ENCODE assay signal across 24 mouse cellular contexts in genomic region chr8:78289374-78289971, GRCm38 (mm10).
DNase-seq lines count a peak whose midpoint lies in the region; ATAC-seq lines count a peak whose summit lies in the region.
"Had no signal": no experiment of that assay in that cellular context is flagged by ENCODE, and none has a peak within 500 bp of the region (broad histone marks: within the 10 kb centered on the region; RNA-seq: fewer than 3 reads in every experiment).

No protein-coding gene starts in this region.

- no peak overlapping the region for H3K9ac ChIP-seq in hindbrain, embryonic 16.5 days (ENCODE audit: low read depth, low read length)
- H3K9ac ChIP-seq: heart, embryonic 15.5 days; kidney, embryonic 15.5 days; limb, embryonic 12.5 days; liver, embryonic 13.5 days; lung, embryonic 15.5 days; midbrain, embryonic 12.5 days had no signal

- no peaks in the 10 kb centered on the region for H3K4me1 ChIP-seq in hindbrain, embryonic 16.5 days (ENCODE audit: control insufficient read depth, insufficient read depth, low read depth, low read length)
- H3K4me1 ChIP-seq: forebrain, embryonic 10.5 days; heart, embryonic 15.5 days; kidney, embryonic 15.5 days; liver, embryonic 13.5 days; lung, embryonic 15.5 days; midbrain, embryonic 12.5 days had no signal

- H3K27me3 ChIP-seq in hindbrain, embryonic 16.5 days (replicated peaks; ENCODE audit: control insufficient read depth, insufficient read depth, low read length), result no peaks in the 10 kb centered on the region
- H3K27me3 ChIP-seq: heart, embryonic 15.5 days; kidney, embryonic 15.5 days; limb, embryonic 12.5 days; liver, embryonic 13.5 days; lung, embryonic 15.5 days; midbrain, embryonic 12.5 days had no signal

- no peak overlapping the region for H3K4me2 ChIP-seq in hindbrain, embryonic 16.5 days (ENCODE audit: low read length)
- H3K4me2 ChIP-seq: heart, embryonic 15.5 days; kidney, embryonic 15.5 days; limb, embryonic 12.5 days; liver, embryonic 13.5 days; lung, embryonic 15.5 days; midbrain, embryonic 12.5 days had no signal

- WGBS in hindbrain, embryonic 16.5 days, result 72% methylated on average over 10 of the region's 10 CpGs

- ATAC-seq in hindbrain, embryonic 16.5 days, result no peak
- ATAC-seq: hindbrain, postnatal 0 days; intestine, postnatal 0 days; Patski had no signal

- peak; percentile 8 to 15 for DNase-seq in layer of hippocampus, postnatal 36 days
- no peak for DNase-seq in layer of hippocampus, postnatal 25 days (ENCODE audit: extremely low spot score in 1 of 2, low spot score in 1 of 2)
- DNase-seq in right cerebral cortex, adult 2 months (ENCODE audit: low spot score in 2 of 2), result peak; percentile 16 to 19
- DNase-seq in right cerebral cortex, postnatal 10 days (ENCODE audit: low spot score in 2 of 2), result no peak
- peak; percentile 57 for DNase-seq in brain, adult 2 months (ENCODE audit: low read depth, low spot score)
- DNase-seq in right cerebral cortex, postnatal 36 days (ENCODE audit: low spot score in 2 of 2), result peak; percentile 17 to 36
- DNase-seq in lung, postnatal 4 days, result no peak
- DNase-seq: adrenal gland, postnatal 14 days; cerebellum, adult 18-20 months; cerebellum, postnatal 36 days; gastrocnemius, postnatal 25 days; liver, embryonic 13.5 days; thymus, postnatal 25 days had no signal

- H3K27ac ChIP-seq in hindbrain, embryonic 16.5 days (ENCODE audit: low read depth, low read length), result no peak overlapping the region
- H3K27ac ChIP-seq: forebrain, embryonic 10.5 days; heart, embryonic 15.5 days; hindbrain, postnatal 0 days; kidney, embryonic 15.5 days; limb, embryonic 12.5 days; liver, embryonic 13.5 days; lung, embryonic 15.5 days; macrophage; midbrain, embryonic 12.5 days had no signal

- no peaks in the 10 kb centered on the region for H3K36me3 ChIP-seq in hindbrain, embryonic 16.5 days (ENCODE audit: control insufficient read depth, insufficient read depth, low read length)
- H3K36me3 ChIP-seq: forebrain, embryonic 10.5 days; heart, embryonic 15.5 days; kidney, embryonic 15.5 days; limb, embryonic 12.5 days; liver, embryonic 13.5 days; lung, embryonic 15.5 days; midbrain, embryonic 12.5 days had no signal

- H3K4me3 ChIP-seq in hindbrain, embryonic 16.5 days (ENCODE audit: low read length), result no peak overlapping the region
- H3K4me3 ChIP-seq: forebrain, embryonic 10.5 days; heart, embryonic 15.5 days; kidney, embryonic 15.5 days; limb, embryonic 12.5 days; liver, embryonic 13.5 days; lung, embryonic 15.5 days; midbrain, embryonic 12.5 days had no signal

- H3K9me3 ChIP-seq in hindbrain, embryonic 16.5 days (ENCODE audit: control insufficient read depth, low read length), result no peaks in the 10 kb centered on the region
- H3K9me3 ChIP-seq: forebrain, embryonic 10.5 days; heart, embryonic 15.5 days; kidney, embryonic 15.5 days; limb, embryonic 12.5 days; liver, embryonic 13.5 days; lung, embryonic 15.5 days; midbrain, embryonic 12.5 days had no signal

Comparison
In these comparisons a context has a peak if more than half of its experiments do, and no peak if none do; other contexts are left out.
1. DNase-seq: peak in layer of hippocampus, postnatal 36 days (2 of 2), right cerebral cortex, adult 2 months (2 of 2), brain, adult 2 months (single experiment) and right cerebral cortex, postnatal 36 days (2 of 2); none in layer of hippocampus, postnatal 25 days (0 of 2), right cerebral cortex, postnatal 10 days (0 of 2) and lung, postnatal 4 days (0 of 2).